Mouse (Mus musculus): Measurements from ENCODE around the gene Nek1.

DNA sequence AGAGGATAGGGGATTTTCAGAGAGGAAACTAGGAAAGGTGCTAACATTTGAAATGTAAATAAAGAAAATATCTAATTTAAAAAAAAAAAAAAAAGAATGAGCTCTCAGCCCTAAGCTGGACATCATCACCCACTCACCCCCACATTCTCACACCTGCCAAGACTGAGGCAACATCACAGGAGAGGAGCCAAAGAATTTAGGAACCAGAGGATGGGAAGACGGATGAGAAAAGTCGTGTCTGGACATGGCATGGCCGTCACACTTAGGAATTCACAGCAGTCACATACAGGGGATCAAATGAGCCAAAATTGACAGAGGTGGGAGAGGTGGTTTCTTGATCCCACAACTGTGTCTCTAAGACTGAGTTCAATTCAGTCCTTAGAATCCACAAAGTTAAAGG is 165.5 kb downstream of the Nek1 start:
- TF ChIP-seq CTCF (IDR thresholded peaks at IDR 0.05; ENCODE audit: low read depth) (no peak), EP300 (IDR thresholded peaks at IDR 0.05; ENCODE audit: low read depth) (no peak)
